Mouse (Mus musculus) neural tube, embryonic 13.5 days (tissue): ENCODE results near the gene Msl1. TPM values are rescaled to one million over a fixed set of nuclear protein-coding genes. Genes with fewer than 3 reads are reported as not detected.

Source experiments
- ATAC-seq: fragments of 200-750 bp; cut with Nextera tagmentation; 2 replicates; pipeline ENCODE4 v1.8.0; 2017; ENCODE audit warnings: low read depth, mild to moderate bottlenecking, moderate TSS enrichment, moderate library complexity
- H3K27ac ChIP-seq: fragments of 300-500 bp; sonication (generic); replicated peaks from 2 replicates; pipeline ENCODE4 v1.5.1; 2015; ENCODE audit warnings: moderate library complexity, mild to moderate bottlenecking, inconsistent platforms
- H3K27me3 ChIP-seq: fragments of 300-500 bp; sonication (generic); 2 replicates; pipeline ENCODE4 v1.6.1; 2015; ENCODE audit warnings: mild to moderate bottlenecking, inconsistent platforms
- H3K36me3 ChIP-seq: fragments of 300-500 bp; sonication (generic); 2 replicates; pipeline ENCODE4 v1.6.1; 2015; ENCODE audit warnings: mild to moderate bottlenecking, inconsistent platforms
- H3K4me1 ChIP-seq: fragments of 300-500 bp; sonication (generic); replicated peaks from 2 replicates; pipeline ENCODE4 v1.6.1; 2015; ENCODE audit warnings: inconsistent platforms
- H3K4me2 ChIP-seq: fragments of 300-500 bp; sonication (generic); 2 replicates; pipeline ENCODE4 v1.6.1; 2015; ENCODE audit warnings: inconsistent platforms, mild to moderate bottlenecking, moderate library complexity
- H3K4me3 ChIP-seq: fragments of 300-500 bp; sonication (generic); 2 replicates; pipeline ENCODE4 v1.5.1; 2015; ENCODE audit warnings: mild to moderate bottlenecking, inconsistent platforms
- H3K9ac ChIP-seq: fragments of 300-500 bp; sonication (generic); 2 replicates; pipeline ENCODE4 v1.6.1; 2015; ENCODE audit warnings: moderate library complexity, mild to moderate bottlenecking, inconsistent platforms
- H3K9me3 ChIP-seq: fragments of 300-500 bp; sonication (generic); 2 replicates; pipeline ENCODE4 v1.6.1; 2016; ENCODE audit warnings: inconsistent platforms
- WGBS: fragments of 180-500 bp; shearing (Covaris S2); methylation state at CpG from one replicate; pipeline ENCODE4 v1.1.7; 2015; 5-methylcytosine and 5-hydroxymethylcytosine counted together
- polyA plus RNA-seq: library from polyadenylated mRNA; unstranded; fragments of >200 nt; fragmentation: Nextera tagmentation; extraction: Ambion mirVana; gene quantifications from 2 replicates; pipeline ENCODE4 v1.2.1, GENCODE M21; 2015

The Msl1 gene
- 31.5 and 33.2 TPM in 2 replicates for polyA plus RNA-seq

GRCm38 (mm10) chr11:98795015-98795713 is at the start of gene Msl1:
Msl1 (plus strand) TSS chr11:98795516.
- Histone ChIP-seq H3K4me2 (peak within 1 kb of the TSS; percentile 100), H3K27ac (peak within 1 kb of the TSS; percentile 100), H3K36me3 (peaks cover 16% of the 10 kb centered on the region), H3K27me3 (no peaks in the 10 kb centered on the region), H3K9me3 (no peaks in the 10 kb centered on the region), H3K9ac (peak within 1 kb of the TSS; percentile 100), H3K4me3 (peak within 1 kb of the TSS; percentile 100), H3K4me1 (peaks cover 43% of the 10 kb centered on the region)
- whole genome bisulfite sequencing: under 1% methylated on average over 64 of the region's 89 CpGs
- peak; percentile 59 for ATAC-seq

- peak overlapping the region; percentile 57 for H3K9ac ChIP-seq
- H3K27me3 ChIP-seq: no peaks in the 10 kb centered on the region
- peak overlapping the region; percentile 94 for H3K4me3 ChIP-seq
- peaks cover 87% of the 10 kb centered on the region for H3K4me1 ChIP-seq
- no peak for ATAC-seq
- H3K4me2 ChIP-seq: peak overlapping the region; percentile 96
- 43% methylated on average over 12 of the region's 12 CpGs for WGBS
- H3K27ac ChIP-seq: peak overlapping the region; percentile 98
- H3K36me3 ChIP-seq: no peaks in the 10 kb centered on the region
- H3K9me3 ChIP-seq: no peaks in the 10 kb centered on the region
Measured at GRCm38 (mm10) chr11:98745932-98746853, 49.1 kb upstream of the Msl1 start.

GRCm38 (mm10) chr11:98746855-98747693 is 48.2 kb upstream of the Msl1 start:
- ATAC-seq: peak; percentile 37; the same call in 1 of the 2 replicates
- Histone ChIP-seq H3K4me1 (peaks cover 94% of the 10 kb centered on the region), H3K9me3 (no peaks in the 10 kb centered on the region), H3K9ac (peak overlapping the region; percentile 57), H3K36me3 (no peaks in the 10 kb centered on the region), H3K4me2 (peak overlapping the region; percentile 96), H3K4me3 (peak overlapping the region; percentile 94), H3K27me3 (no peaks in the 10 kb centered on the region), H3K27ac (peak overlapping the region; percentile 98)
- WGBS: 4% methylated on average over 19 of the region's 19 CpGs

- H3K9me3 ChIP-seq: no peaks in the 10 kb centered on the region
- H3K27me3 ChIP-seq: no peaks in the 10 kb centered on the region
- ATAC-seq: no peak
- WGBS: 17% methylated on average over 6 of the region's 6 CpGs
- H3K4me2 ChIP-seq: peak overlapping the region; percentile 96
- peak overlapping the region; percentile 25 for H3K4me3 ChIP-seq
- H3K9ac ChIP-seq: peak overlapping the region; percentile 76
- H3K36me3 ChIP-seq: no peaks in the 10 kb centered on the region; the same call in 1 of the 2 replicates
- H3K27ac ChIP-seq: peak overlapping the region; percentile 98
- peaks cover 99% of the 10 kb centered on the region for H3K4me1 ChIP-seq
Measured at GRCm38 (mm10) chr11:98747804-98748505, 47.4 kb upstream of the Msl1 start.

GRCm38 (mm10) chr11:98748506-98749416 is 46.6 kb upstream of the Msl1 start:
- Histone ChIP-seq H3K36me3 (peaks cover 8% of the 10 kb centered on the region), H3K4me2 (peak overlapping the region; percentile 96), H3K4me1 (peaks cover 99% of the 10 kb centered on the region), H3K27ac (peak overlapping the region; percentile 98), H3K4me3 (peak overlapping the region; percentile 25), H3K9me3 (no peaks in the 10 kb centered on the region), H3K9ac (peak overlapping the region; percentile 76), H3K27me3 (no peaks in the 10 kb centered on the region)
- peak; percentile 38; the same call in 1 of the 2 replicates for ATAC-seq
- 11% methylated on average over 15 of the region's 15 CpGs for WGBS

- peaks cover 99% of the 10 kb centered on the region for H3K4me1 ChIP-seq
- H3K27ac ChIP-seq: peak overlapping the region; percentile 98
- 13% methylated on average over 5 of the region's 5 CpGs for WGBS
- peak overlapping the region; percentile 25 for H3K4me3 ChIP-seq
- H3K9ac ChIP-seq: peak overlapping the region; percentile 76
- H3K9me3 ChIP-seq: no peaks in the 10 kb centered on the region
- peak overlapping the region; percentile 96 for H3K4me2 ChIP-seq
- no peaks in the 10 kb centered on the region for H3K27me3 ChIP-seq
- peaks cover 17% of the 10 kb centered on the region for H3K36me3 ChIP-seq
- peak; percentile 55 for ATAC-seq
Measured at GRCm38 (mm10) chr11:98749716-98750115, 45.6 kb upstream of the Msl1 start.

- ATAC-seq: peak; percentile 62
- Histone ChIP-seq H3K27ac (peak overlapping the region; percentile 98), H3K4me2 (peak overlapping the region; percentile 96), H3K36me3 (peaks cover 23% of the 10 kb centered on the region), H3K27me3 (no peaks in the 10 kb centered on the region), H3K4me1 (peaks cover 96% of the 10 kb centered on the region), H3K4me3 (peak overlapping the region; percentile 11), H3K9ac (peak overlapping the region; percentile 76), H3K9me3 (no peaks in the 10 kb centered on the region)
- WGBS: 9% methylated on average over 17 of the region's 17 CpGs
Measured at GRCm38 (mm10) chr11:98750351-98751201, 44.7 kb upstream of the Msl1 start.

GRCm38 (mm10) chr11:98751221-98751782 is 44.0 kb upstream of the Msl1 start:
- Histone ChIP-seq H3K4me1 (peaks cover 88% of the 10 kb centered on the region), H3K27me3 (no peaks in the 10 kb centered on the region), H3K36me3 (peaks cover 30% of the 10 kb centered on the region), H3K4me2 (peak overlapping the region; percentile 96), H3K9ac (peak overlapping the region; percentile 76), H3K4me3 (peak overlapping the region; percentile 11; the same call in 1 of the 2 replicates), H3K27ac (peak overlapping the region; percentile 98), H3K9me3 (no peaks in the 10 kb centered on the region)
- peak; percentile 41 for ATAC-seq
- 22% methylated on average over 6 of the region's 6 CpGs for WGBS

GRCm38 (mm10) chr11:98752562-98753140 is 42.7 kb upstream of the Msl1 start:
- Histone ChIP-seq H3K4me1 (peaks cover 76% of the 10 kb centered on the region), H3K27ac (peak overlapping the region; percentile 98), H3K4me3 (no peak overlapping the region), H3K36me3 (peaks cover 43% of the 10 kb centered on the region), H3K27me3 (no peaks in the 10 kb centered on the region), H3K9ac (peak overlapping the region; percentile 18; the same call in 1 of the 2 replicates), H3K4me2 (no peak overlapping the region), H3K9me3 (no peaks in the 10 kb centered on the region)
- no peak for ATAC-seq
- WGBS: 85% methylated on average over 10 of the region's 10 CpGs
